Mouse (Mus musculus) stomach, postnatal 0 days (tissue): ENCODE results near the gene Myo10. TPM values are rescaled to one million over a fixed set of nuclear protein-coding genes. Genes with fewer than 3 reads are reported as not detected.
A peak's percentile ranks its signal among the peaks of the same experiment; 100 is the strongest.

Experiments
- ATAC-seq: fragments of 200-750 bp; cut with Nextera tagmentation; 2 replicates; pipeline ENCODE4 v1.8.0; 2017; ENCODE audit not compliant: low FRiP score, low TSS enrichment
- DNase-seq: peaks from one replicate; pipeline ENCODE4 v3.0.0-alpha.2; 2016; ENCODE audit warnings: low spot score
- H3K27ac ChIP-seq: fragments of 300-500 bp; sonication (generic); replicated peaks from 2 replicates; pipeline ENCODE4 v1.5.1; 2014; ENCODE audit warnings: mild to moderate bottlenecking, control low read depth
- H3K27me3 ChIP-seq: fragments of 300-500 bp; sonication (generic); 2 replicates; pipeline ENCODE4 v1.6.1; 2014; ENCODE audit warnings: low read length; ENCODE audit not compliant: control insufficient read depth, insufficient read depth
- H3K36me3 ChIP-seq: fragments of 300-500 bp; sonication (generic); 2 replicates; pipeline ENCODE4 v1.6.1; 2014; ENCODE audit warnings: low read length, mixed read lengths; ENCODE audit not compliant: control insufficient read depth, insufficient read depth
- H3K4me1 ChIP-seq: fragments of 300-500 bp; sonication (generic); replicated peaks from 2 replicates; pipeline ENCODE4 v1.6.1; 2014; ENCODE audit warnings: antibody characterized with exemption; ENCODE audit not compliant: control insufficient read depth, insufficient read depth
- H3K4me2 ChIP-seq: fragments of 300-500 bp; sonication (generic); replicated peaks from 2 replicates; pipeline ENCODE4 v1.6.1; 2014; ENCODE audit warnings: low read depth, mild to moderate bottlenecking, control low read depth, moderate library complexity
- H3K4me3 ChIP-seq: fragments of 300-500 bp; sonication (generic); 2 replicates; pipeline ENCODE4 v1.5.1; 2014; ENCODE audit warnings: low read depth, low read length, control low read depth
- H3K9ac ChIP-seq: fragments of 300-500 bp; sonication (generic); 2 replicates; pipeline ENCODE4 v1.6.1; 2014; ENCODE audit warnings: mild to moderate bottlenecking, low read length, control low read depth, mixed read lengths
- H3K9me3 ChIP-seq: fragments of 300-500 bp; sonication (generic); 2 replicates; pipeline ENCODE4 v1.6.1; 2016; ENCODE audit warnings: low read length; ENCODE audit not compliant: control insufficient read depth
- CTCF ChIP-seq: IDR thresholded peaks from 2 replicates; pipeline ENCODE4 v1.5.1; 2016; ENCODE audit warnings: antibody characterized with exemption, low read depth, mild to moderate bottlenecking, moderate library complexity
- EP300 ChIP-seq: optimal IDR thresholded peaks from 2 replicates; pipeline ENCODE3; 2016; ENCODE audit warnings: antibody characterized with exemption
- WGBS: fragments of 180-500 bp; shearing (Covaris S2); extraction: QIAGEN DNeasy Blood & Tissue Kit; methylation state at CpG from one replicate; pipeline ENCODE4 v1.1.7; 2014; 5-methylcytosine and 5-hydroxymethylcytosine counted together
- polyA plus RNA-seq: library from polyadenylated mRNA; unstranded; fragments of >200 nt; fragmentation: Nextera tagmentation; extraction: Ambion mirVana; gene quantifications from 2 replicates; pipeline ENCODE4 v1.2.1, GENCODE M21; 2015

Myo10 gene
- polyA plus RNA-seq, 1 experiment from 2014 or later, result 15.8 TPM

- DNase-seq, result no peak
- H3K4me2 ChIP-seq, result no peak overlapping the region
- peaks cover 6% of the 10 kb centered on the region for H3K36me3 ChIP-seq
- TF ChIP-seq CTCF (no peak), EP300 (no peak)
- no peaks in the 10 kb centered on the region for H3K9me3 ChIP-seq
- H3K27me3 ChIP-seq, result no peaks in the 10 kb centered on the region
- no peak for ATAC-seq
- H3K4me3 ChIP-seq, result no peak overlapping the region
- 85% methylated on average over 2 of the region's 2 CpGs for WGBS
- no peaks in the 10 kb centered on the region for H3K4me1 ChIP-seq
- no peak overlapping the region for H3K9ac ChIP-seq
- H3K27ac ChIP-seq, result no peak overlapping the region
Observed at GRCm38 (mm10) chr15:25817191-25817590, 194.9 kb downstream of the Myo10 start.

GRCm38 (mm10) chr15:25821981-25822380 lies 199.7 kb downstream of the Myo10 start:
- Histone ChIP-seq H3K4me1 (no peaks in the 10 kb centered on the region), H3K27me3 (no peaks in the 10 kb centered on the region), H3K36me3 (no peaks in the 10 kb centered on the region), H3K9me3 (no peaks in the 10 kb centered on the region), H3K27ac (no peak overlapping the region), H3K4me2 (no peak overlapping the region), H3K4me3 (no peak overlapping the region), H3K9ac (no peak overlapping the region)
- DNase-seq, result no peak
- TF ChIP-seq CTCF (no peak), EP300 (no peak)
- ATAC-seq, result no peak

- Histone ChIP-seq H3K9me3 (no peaks in the 10 kb centered on the region), H3K4me2 (no peak overlapping the region), H3K27ac (no peak overlapping the region), H3K9ac (no peak overlapping the region), H3K36me3 (no peaks in the 10 kb centered on the region), H3K4me3 (no peak overlapping the region), H3K27me3 (no peaks in the 10 kb centered on the region), H3K4me1 (no peaks in the 10 kb centered on the region)
- no peak for TF ChIP-seq CTCF
- no peak for TF ChIP-seq EP300
- DNase-seq (no peak), ATAC-seq (no peak)
- WGBS, result 59% methylated on average over 3 of the region's 3 CpGs
Observed at GRCm38 (mm10) chr15:25822656-25823055, 200.3 kb downstream of the Myo10 start.

- Histone ChIP-seq H3K36me3 (no peaks in the 10 kb centered on the region), H3K27ac (no peak overlapping the region), H3K9me3 (no peaks in the 10 kb centered on the region), H3K4me1 (no peaks in the 10 kb centered on the region), H3K4me2 (no peak overlapping the region), H3K27me3 (no peaks in the 10 kb centered on the region), H3K4me3 (no peak overlapping the region), H3K9ac (no peak overlapping the region)
- no peak for TF ChIP-seq EP300
- no peak for TF ChIP-seq CTCF
- DNase-seq (no peak), ATAC-seq (no peak)
- 69% methylated on average over 8 of the region's 8 CpGs for WGBS
Observed at GRCm38 (mm10) chr15:25826531-25826961, 204.2 kb downstream of the Myo10 start.

GRCm38 (mm10) chr15:25828464-25828863 lies 206.1 kb downstream of the Myo10 start:
- Histone ChIP-seq H3K27me3 (no peaks in the 10 kb centered on the region), H3K9me3 (no peaks in the 10 kb centered on the region), H3K9ac (no peak overlapping the region), H3K4me1 (no peaks in the 10 kb centered on the region), H3K36me3 (no peaks in the 10 kb centered on the region), H3K27ac (no peak overlapping the region), H3K4me3 (no peak overlapping the region), H3K4me2 (no peak overlapping the region)
- 77% methylated on average over 10 of the region's 10 CpGs for WGBS
- ATAC-seq (peak; percentile 42; the same call in 1 of the 2 replicates), DNase-seq (no peak)
- TF ChIP-seq CTCF (no peak), EP300 (no peak)

- no peak for TF ChIP-seq CTCF
- TF ChIP-seq EP300, result no peak
- Histone ChIP-seq H3K4me2 (no peak overlapping the region), H3K27me3 (no peaks in the 10 kb centered on the region), H3K4me1 (no peaks in the 10 kb centered on the region), H3K36me3 (no peaks in the 10 kb centered on the region), H3K27ac (no peak overlapping the region), H3K4me3 (no peak overlapping the region), H3K9me3 (no peaks in the 10 kb centered on the region), H3K9ac (no peak overlapping the region)
- no peak for DNase-seq
- ATAC-seq, result no peak
- 65% methylated on average over 2 of the region's 2 CpGs for WGBS
Observed at GRCm38 (mm10) chr15:25830426-25830825, 208.1 kb downstream of the Myo10 start.
